Mouse (Mus musculus) frontal cortex, postnatal 36 days (tissue): ENCODE results near the gene Gdf9.
A peak's percentile ranks its signal among the peaks of the same experiment; 100 is the strongest.
"Not testable (repeated sequence)": the region's sequence is repeated elsewhere in the genome, so short reads cannot be mapped to it uniquely, and the experiment has no call there.

Experiments used
- DNase-seq, 2 experiments: peaks; one replicate each; pipeline ENCODE4 v3.0.0; 2022; ENCODE audit warnings: low spot score in 2 of 2

The Gdf9 gene

DNA sequence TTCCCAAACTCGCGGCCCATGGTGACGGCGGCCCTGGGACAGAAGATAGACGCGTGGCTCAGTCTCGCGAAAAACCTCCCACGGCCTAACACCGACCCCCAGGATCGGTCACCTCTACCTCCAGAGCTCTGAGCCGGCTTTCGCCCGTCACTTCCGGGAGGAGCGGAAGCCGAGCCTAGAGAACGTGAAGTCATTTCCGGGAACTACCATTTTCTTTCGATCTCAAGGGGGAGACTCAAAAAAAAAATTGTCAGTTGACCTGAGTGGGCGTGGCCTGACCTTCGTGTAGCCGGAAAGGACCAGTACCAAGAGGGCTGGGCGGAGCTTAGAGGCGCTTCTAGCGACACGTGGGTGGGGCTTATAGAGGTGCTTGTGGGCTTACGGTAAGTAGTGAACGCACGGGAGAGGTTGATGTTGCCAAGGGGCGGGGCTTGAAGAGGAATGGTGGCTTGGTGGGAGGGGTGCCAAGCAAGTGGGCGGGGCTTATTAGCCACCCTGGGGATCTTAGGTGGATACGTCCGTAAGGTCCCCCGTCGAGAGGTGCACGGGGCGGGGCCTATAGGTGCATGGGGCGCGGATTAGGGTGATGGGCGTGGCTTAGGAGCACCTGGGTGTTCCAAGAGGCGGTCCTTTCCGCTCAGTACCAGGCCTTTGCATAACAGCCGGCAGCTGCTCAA lies at the start of gene Gdf9, which contains the start of gene Uqcrq:
Gene Gdf9 (plus strand): TSS at position 354 of the 677 bp plus-strand sequence.
Gene Uqcrq (minus strand): TSS at position 162 of the 677 bp plus-strand sequence.
- DNase-seq, result peak; percentile 99

DNA sequence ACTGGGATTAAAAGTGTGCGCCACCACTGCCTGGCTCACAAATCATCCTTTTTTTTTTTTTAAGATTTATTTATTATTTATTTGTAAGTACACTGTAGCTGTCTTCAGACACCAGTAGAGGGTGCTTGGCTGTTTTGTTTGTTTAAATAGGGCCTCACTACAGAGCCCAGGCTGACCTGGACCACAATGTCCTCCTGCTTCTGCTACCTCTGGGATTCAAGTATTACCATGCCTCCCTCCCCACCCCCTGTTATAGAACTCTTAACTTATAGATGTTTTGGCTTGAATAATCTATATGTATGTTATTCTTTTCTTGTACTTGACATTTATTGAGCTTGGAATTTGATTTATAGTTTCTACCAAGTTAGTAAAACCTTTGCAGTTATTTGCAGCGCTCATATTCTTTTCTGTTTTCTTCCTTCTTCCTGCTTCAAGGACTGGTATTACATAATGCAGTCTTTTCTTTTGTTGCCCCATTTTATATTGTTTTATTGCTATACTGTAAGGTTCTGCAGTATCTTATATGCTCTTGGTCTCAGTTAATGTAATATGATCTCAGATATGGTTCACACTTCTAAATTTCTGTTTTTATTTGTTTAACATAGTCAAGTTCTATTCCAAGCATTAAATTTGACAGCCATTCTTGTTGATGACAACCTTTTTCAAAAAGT lies 46.9 kb upstream of the Gdf9 start:
- no peak for DNase-seq

DNA sequence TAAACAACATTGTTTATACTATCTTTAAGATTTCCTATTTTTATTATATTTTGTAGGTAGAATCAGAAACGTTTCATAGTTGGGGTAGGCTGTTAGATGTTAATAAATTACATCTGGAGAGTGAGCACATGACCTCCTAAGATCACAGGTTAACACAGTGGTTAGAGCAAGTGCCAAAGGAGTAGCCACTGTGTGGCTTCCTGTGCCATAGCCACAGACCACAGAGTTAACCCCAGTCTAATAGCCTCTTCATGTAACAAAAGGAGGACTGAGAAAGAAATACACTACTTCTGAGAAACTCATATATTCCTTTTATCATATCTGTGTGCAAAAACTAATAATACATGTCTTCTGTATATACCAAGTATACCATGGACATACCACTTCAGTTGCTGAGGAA lies 37.0 kb upstream of the Gdf9 start:
- no peak for DNase-seq

DNA sequence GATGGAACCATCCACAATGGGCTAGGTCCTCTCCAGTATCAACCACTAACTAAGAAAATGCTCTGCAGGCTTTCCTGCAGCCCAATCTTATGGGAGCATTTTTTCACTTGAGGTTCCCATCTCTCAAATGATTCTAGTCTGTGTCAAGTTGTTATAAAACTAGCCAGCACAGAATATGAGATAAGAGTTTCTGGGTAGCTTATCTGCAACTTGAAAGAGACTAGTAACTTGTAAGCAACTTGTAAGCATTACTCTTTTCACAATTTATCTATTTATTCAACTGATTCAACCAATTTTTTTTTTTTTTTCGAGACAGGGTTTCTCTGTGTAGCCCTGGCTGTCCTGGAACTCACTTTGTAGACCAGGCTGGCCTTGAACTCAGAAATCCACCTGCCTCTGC lies 27.2 kb upstream of the Gdf9 start:
- DNase-seq, result no peak

DNA sequence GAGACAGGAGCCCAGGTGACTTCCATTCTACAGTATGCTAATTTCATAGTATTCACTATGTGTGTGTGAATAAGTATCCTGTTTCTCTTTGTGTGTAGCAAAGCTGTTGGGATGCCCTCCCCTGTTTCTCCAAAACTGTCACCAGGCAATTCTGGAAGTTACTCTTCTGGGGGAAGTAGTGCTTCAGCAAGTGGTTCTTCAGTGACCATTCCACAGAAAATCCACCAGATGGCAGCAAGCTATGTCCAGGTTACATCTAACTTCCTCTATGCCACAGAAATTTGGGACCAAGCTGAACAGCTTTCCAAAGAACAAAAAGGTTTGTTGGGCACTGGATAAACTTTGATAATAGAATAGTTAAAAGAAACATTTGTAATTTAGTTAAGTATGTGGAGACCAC lies 19.1 kb upstream of the Gdf9 start:
- no peak for DNase-seq

DNA sequence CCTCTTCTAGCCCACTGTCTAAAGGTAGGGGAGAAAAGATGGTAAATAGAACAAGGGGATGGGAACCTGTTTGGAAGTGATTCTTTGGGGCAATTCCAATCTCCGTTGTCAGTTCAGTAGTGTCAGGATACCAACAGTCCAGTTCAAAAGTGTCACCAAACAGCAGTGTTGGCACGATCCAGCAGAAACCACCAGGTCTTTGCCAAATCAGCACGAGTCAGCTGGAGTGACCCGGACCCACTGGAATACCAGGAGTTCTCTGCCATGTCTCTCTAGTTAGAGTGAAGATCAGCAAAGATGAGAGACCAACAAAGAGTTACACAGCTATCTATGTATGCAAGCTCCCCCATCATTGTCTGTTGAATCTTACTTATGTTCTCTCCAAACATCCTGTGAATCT lies 17.0 kb upstream of the Gdf9 start:
- DNase-seq, result no peak

DNA sequence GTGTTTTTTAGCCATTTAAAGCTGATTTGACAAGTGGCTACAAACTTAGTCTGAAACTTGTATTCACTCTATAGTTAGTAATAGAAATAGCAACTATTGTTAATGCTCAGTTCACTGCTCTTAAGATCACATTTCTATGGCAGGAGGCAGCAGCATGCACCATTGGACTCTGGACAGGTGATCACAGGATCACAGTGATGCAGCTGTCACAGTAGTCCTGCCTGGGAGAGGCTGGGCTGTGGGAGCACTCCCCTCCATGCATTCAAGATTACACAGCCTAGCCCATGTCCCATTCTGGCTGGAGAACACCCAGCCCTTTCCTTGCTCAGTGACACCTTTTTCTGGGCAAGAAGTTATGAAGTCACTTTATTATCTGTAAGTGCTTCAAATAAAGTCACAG lies 12.8 kb upstream of the Gdf9 start:
- no peak for DNase-seq

DNA sequence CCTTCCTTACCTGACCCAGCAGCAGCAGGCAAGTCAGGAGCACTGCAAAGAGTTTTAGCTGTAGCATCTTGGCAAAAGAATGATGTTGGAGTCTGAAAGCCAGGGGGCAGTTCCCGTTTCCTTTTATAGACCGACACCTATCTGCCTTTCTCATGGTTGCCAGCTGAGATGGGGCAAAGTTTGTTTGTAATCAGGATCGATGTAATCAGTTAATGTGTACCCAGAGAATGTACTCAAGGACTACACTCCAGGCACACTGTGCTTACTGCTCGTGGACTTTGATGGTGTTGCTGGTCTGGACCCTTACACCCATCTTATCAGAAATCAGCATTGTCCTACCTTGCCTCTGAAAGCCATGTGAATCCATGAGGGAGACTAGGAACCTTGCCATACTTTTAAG lies 7.8 kb upstream of the Gdf9 start, which contains the start of gene Leap2:
Gene Leap2 (minus strand): TSS at position 135 of the 400 bp plus-strand sequence.
- no peak for DNase-seq

DNA sequence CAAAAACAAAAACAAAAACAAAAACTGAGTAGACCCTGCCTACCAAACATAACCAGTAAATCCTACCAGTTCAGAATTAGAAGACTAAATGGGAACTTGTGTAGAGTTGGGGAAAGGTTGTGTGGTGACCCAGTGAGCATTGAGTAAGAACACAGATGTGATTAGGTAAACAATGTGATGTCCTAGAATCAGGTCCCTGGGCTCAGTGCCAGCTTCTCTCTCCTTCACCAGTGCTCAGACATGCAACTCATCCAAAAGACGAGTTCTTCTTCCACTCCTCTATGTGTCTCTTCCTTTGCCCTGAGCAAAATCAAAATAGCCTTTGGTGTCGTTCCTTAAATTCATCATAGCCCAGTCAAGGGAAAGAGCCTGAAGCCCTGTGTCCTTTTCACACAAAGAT lies 6.0 kb upstream of the Gdf9 start:
- DNase-seq, result peak in 1 of 2 experiments; percentile 34

DNA sequence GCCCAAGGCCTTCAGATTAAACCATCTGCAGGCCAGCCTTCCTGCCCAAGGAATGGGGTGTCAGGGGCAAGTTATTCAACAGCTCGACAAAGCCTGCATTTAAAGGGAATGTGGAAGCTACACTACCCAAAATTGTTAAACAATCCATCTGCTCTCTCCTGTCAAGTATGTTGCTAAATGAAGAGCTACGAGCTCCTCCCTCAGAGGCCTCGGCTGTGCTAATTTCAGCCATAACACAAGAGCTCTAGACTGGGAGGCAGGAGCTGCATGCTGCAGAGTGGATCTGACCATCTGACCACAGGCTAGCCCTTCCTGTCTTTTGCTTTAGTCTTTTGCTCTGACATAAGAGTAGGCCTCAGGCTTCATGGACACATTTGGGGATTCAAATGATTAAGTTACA lies 5.6 kb upstream of the Gdf9 start:
- peak in 1 of 2 experiments; percentile 46 for DNase-seq

DNA sequence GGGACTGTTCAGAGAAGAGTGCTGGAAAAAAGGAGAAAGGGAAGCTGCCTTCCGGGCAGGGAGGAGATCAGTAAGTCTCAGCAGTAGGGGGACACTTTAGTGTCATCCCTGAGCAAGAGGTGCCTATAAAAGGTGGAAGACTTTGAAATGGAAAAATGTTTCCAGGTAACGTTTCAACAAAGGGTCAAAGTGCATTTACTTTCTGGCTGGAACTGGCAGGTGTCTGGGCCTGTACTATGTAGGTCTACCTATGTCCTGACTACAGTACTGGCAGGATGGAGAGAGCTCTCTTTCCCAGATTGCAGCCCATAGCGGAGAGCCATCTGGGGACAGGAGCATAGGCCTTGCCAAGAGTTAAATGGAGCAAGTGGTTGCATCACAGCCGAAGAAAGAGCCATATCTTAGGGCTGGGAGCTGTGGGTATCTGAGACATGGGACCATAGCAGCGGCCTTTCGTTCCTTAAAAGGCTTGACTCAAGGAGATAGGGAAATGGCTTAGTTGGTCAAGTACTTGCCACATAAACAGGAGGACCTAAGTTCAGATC lies 5.0 kb upstream of the Gdf9 start:
- DNase-seq, result no peak

DNA sequence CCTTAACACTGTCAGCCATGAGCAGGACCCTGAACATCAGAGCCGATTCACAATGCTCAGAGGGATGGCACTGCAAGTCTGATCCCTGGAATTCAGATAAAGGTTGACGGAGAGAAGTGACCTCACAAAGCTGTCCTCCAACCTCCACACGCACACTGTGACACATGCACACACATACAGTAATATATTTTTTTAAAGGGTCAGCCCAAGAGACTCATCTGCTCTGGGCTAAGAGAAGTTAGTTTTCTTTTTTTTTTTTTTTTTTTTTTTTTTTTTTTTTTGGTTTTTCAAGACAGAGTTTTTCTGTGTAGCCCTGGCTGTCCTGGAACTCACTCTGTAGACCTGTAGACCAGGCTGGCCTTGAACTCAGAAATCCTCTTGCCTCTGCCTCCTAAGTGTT lies 3.9 kb upstream of the Gdf9 start:
- DNase-seq, result not testable (repeated sequence)

DNA sequence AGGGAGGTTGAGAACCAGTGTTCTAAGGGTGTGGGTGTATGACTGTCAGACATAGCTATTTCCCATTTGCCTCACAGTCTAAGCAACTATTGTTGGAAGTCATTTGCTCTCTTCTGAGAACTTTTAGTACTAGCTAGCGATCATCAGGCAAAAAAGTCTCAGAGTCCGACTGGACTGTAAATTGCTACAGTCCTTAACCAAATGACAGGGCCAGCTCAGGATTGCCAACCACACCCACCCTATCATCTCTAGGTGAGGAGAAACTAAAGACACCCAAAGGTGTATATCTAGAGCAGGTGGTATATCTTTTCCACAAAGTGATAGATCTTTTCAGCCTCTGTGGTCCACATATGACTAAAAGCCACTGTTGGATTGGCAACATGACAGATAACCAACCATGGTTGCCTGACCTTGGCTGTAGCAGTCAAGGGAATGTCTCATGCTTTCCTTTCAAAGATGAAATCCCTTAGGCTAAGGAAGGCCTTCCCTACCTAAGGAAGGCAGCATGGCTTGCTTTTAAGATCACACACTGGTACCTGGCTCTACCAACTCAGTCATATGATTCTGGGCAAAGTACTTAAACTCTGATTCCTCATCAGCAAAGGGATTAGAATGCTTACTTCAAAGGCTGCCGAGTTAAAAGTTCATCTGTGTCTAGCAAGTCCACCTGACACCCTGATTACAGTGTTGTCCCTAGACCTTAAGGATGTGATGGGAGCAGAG lies 2.7 kb upstream of the Gdf9 start:
- DNase-seq, result no peak

DNA sequence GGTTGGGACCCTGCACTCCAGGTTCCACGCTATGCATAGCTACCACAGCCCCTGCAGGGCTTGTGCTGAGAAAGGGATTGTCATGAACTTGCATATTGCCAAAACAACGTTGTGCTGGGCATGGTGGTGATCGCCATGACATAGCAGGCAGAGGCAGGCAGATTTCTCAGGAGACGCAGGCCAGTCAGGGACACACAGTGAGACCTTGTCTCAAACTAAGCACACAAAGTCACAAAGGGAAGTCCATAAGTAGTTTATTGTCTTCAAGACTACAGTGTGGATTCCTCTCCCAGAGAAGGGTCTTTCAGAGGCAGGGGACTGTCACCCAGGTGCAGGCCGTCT lies 2.1 kb upstream of the Gdf9 start:
- DNase-seq, result no peak

DNA sequence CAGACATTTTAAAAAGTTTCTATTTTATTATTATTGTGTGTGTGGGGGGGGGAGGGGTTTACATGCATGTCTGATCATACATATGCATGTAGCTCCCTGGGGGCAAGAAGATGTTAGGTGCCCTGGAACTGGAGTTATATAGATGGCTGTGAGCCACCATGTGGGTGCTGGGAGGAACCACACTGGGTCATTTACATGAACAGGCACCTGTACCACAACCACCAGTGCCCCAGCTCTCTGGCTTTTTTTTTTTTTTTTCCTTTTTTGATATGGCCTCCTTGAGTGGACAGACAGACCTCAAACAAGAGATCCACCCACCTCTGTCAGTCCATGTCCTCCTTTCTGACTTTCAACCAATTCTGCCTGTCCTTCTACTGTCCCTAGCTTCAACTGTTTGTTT lies 1.6 kb upstream of the Gdf9 start:
- no peak for DNase-seq

DNA sequence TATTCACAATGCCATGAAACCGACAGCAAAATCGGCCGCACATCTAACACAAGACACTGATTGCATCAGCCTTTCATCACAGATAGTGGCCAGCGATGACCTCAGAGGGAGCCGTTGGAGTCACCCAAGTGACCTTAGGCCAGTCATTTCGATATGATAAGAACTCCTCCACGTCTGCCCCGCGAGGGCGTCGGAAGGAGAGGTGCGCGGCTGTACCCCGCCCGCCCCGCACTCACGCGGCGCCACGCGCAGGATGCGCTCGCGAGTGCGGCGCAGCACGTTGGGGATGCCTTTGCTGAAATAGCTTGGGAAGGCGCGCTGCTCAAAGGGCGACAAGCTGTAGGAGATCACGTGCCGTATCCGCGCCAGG lies 538 bp upstream of the Gdf9 start:
- no peak for DNase-seq

DNA sequence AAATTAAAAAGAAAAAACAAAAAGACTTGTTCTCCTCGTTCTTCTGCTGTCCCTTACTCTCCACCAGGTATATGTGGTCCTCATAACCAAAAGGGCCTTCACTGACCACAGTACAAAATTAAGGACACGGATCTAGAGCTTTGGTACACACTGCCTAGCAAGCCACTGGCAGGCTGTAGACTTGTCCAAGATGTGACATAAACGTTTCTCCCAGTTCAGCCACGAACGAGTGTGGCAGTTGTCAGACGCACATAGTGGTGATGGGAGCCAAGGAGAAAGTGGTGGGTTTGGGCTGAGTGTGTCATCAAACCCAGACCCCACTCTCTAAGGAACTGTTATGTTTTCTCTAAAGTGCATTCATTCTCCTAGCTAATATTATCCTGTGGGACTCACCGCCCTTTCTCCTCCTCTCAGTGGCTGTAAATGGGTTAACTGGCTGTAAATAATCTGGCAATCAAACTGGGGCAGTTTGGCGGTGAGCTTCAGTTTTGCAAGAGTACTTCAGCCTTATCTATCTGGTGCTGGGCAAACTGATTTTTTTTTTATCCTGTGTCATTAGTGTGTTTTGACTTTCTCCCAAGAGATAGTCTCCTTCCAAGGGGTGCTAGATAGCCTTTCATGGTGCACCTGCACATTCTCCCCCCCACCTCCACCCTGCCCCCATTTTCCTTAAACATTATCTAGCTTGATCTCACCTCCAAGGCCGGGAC lies 679 bp downstream of the Gdf9 start:
- DNase-seq, result no peak

DNA sequence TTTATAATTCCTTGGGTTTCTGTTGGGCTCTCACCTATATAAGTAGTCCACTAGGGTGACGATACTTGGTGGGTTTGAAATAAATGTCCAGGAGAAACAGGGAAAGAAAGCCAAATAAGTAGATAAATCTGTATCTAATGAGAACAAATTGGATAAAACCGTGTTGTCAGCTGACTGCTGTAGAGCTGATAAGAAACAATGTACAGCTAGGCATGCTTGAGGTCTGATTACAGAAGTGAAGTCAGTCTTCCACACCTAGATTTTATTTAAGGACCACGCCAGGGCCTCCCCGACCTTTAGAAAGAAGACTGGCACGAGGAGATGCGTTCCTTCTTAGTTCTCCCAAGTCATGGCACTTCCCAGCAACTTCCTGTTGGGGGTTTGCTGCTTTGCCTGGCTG lies 2.2 kb downstream of the Gdf9 start:
- DNase-seq, result no peak

DNA sequence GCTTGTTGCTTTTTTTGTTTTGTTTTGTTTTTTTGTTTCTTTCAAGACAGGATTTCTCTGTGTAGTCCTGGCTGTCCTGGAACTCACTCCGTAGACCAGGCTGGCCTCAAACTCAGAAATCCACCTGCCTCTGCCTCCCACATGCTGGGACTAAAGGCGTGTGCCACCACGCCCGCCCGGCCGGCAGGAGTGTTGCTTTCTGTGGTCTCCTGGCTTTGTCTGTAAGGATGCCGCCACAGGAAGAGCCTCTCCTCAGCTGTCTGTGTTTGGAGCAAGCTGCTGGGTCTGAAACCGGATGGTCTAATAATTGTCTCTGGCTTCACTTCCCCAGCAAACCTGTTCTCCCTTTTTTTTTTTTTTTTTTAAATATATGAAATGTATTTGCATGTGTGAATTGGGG lies 4.7 kb downstream of the Gdf9 start:
- DNase-seq, result no peak

DNA sequence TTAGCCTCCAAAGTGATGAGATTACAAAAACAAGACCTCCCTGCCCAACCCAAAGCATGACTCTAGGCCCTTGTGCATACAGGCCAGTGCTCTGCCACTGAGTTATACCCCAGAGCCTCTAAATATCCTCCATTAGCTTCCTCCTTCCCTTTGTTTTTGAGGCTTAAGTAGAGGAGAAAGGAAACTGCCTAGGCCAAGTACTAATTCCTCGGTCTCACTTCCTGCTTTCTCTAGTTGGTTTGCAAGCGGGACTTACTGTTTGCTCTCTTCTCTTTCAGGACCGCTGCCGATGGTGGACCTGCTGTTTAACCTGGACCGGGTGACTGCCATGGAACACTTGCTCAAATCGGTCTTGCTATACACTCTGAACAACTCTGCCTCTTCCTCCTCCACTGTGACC lies 5.5 kb downstream of the Gdf9 start:
- no peak for DNase-seq

DNA sequence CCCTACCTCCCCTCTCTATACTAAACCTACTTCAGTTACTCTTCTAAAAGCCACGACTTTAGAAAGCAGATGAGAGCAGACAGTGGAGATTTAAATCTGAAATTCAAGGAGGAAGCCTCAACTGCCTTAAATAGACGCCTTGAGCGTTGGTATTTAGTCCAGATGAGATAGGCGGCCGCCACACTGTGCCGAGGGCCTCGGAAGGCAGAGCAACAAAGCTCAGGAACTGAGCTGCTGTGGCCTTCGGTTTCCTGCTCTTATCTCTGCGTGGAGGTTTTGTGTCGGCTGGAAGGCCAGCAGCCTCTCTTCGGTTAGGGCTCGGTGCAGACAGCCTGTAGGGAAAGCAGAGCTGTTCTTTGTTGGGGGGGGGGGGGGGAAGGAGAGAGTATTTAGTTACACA lies 11.1 kb downstream of the Gdf9 start:
- DNase-seq, result no peak

DNA sequence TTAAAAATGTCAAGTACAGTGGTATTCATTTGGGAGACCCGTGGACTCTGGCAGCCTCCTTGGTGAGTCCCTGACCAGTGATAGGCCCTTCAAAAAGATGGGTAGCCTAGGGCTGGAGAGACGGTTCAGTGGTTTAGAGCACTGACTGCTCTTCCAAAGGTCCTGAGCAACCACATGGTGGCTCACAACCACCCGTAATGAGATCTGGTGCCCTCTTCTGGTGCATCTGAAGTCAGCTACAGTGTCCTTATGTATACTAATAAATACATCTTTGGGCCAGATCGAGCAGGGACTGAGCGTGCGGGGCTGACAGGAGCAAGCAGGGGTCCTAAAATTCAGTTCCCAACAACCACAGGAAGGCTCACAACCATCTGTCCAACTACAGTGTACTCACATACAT lies 13.0 kb downstream of the Gdf9 start:
- DNase-seq, result peak in 1 of 2 experiments; percentile 32
